Mouse (Mus musculus) limb, embryonic 13.5 days (tissue): ENCODE results near the gene Gm11037. TPM values are rescaled to one million over a fixed set of nuclear protein-coding genes. Genes with fewer than 3 reads are reported as not detected.

Source experiments
- ATAC-seq: fragments of 200-750 bp; cut with Nextera tagmentation; 2 replicates; pipeline ENCODE4 v1.8.0; 2017; ENCODE audit warnings: low read depth, moderate number of reproducible peaks, moderate TSS enrichment; ENCODE audit not compliant: low FRiP score
- H3K27ac ChIP-seq: fragments of 300-500 bp; sonication (generic); 2 replicates; pipeline ENCODE4 v1.5.1; 2015; ENCODE audit warnings: inconsistent platforms, mild to moderate bottlenecking, moderate library complexity
- H3K27me3 ChIP-seq: fragments of 300-500 bp; sonication (generic); 2 replicates; pipeline ENCODE4 v1.6.1; 2015; ENCODE audit warnings: mild to moderate bottlenecking, inconsistent platforms
- H3K36me3 ChIP-seq: fragments of 300-500 bp; sonication (generic); 2 replicates; pipeline ENCODE4 v1.6.1; 2015; ENCODE audit warnings: inconsistent platforms, mild to moderate bottlenecking, moderate library complexity
- H3K4me1 ChIP-seq: fragments of 300-500 bp; sonication (generic); 2 replicates; pipeline ENCODE4 v1.6.1; 2015; ENCODE audit warnings: inconsistent platforms
- H3K4me2 ChIP-seq: fragments of 300-500 bp; sonication (generic); replicated peaks from 2 replicates; pipeline ENCODE4 v1.6.1; 2015; ENCODE audit warnings: inconsistent platforms, mild to moderate bottlenecking, moderate library complexity
- H3K4me3 ChIP-seq: fragments of 300-500 bp; sonication (generic); 2 replicates; pipeline ENCODE4 v1.5.1; 2015; ENCODE audit warnings: moderate library complexity, mild to moderate bottlenecking, inconsistent platforms
- H3K9ac ChIP-seq: fragments of 300-500 bp; sonication (generic); 2 replicates; pipeline ENCODE4 v1.6.1; 2015; ENCODE audit warnings: mild to moderate bottlenecking, inconsistent platforms
- H3K9me3 ChIP-seq: fragments of 300-500 bp; sonication (generic); 2 replicates; pipeline ENCODE4 v1.6.1; 2016; ENCODE audit warnings: inconsistent platforms
- WGBS: fragments of 180-500 bp; shearing (Covaris S2); methylation state at CpG from one replicate; pipeline ENCODE4 v1.1.7; 2015; 5-methylcytosine and 5-hydroxymethylcytosine counted together
- polyA plus RNA-seq: library from polyadenylated mRNA; unstranded; fragments of >200 nt; fragmentation: Nextera tagmentation; extraction: Ambion mirVana; gene quantifications from 2 replicates; pipeline ENCODE4 v1.2.1, GENCODE M21; 2015

Gene Gm11037
- polyA plus RNA-seq, 1 experiment from 2014 or later = not detected

DNA sequence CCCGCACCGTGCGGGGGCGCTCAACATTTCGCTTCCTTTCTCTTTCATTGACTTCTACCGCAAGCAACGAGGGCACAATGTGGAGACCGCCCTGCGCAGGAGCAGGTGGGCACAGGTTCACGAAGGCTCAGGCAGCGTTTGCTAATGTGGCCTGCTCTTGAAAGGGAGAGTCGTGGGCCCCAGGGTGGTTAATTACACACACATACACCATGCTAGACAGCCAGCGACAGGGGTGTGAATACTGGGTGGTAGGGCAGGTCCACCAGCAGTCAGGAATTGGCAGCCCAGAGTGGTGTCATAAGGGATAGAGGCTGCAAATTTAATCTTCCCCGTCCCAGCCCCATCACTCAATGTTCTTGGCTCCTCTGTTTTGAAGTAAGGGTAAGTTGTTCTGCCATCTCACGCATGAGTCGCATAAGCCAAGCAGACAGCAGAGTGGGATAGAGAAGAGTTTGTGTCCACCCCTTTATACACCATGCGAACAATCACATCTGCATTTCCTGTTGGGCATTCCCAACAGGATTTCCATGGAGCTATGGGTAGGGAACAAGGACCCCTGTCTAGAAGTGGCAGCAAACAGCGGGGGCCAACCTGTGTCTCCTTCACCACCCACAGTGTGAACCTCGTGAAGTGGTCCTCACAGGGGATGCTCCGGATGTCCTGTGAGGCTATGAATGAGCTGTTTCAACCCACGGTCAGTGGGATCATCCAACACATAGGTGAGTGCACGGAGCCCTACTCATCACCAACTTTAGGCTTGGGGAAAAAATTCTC is 9.9 kb downstream of the Gm11037 start:
- no peak overlapping the region for H3K27ac ChIP-seq
- no peaks in the 10 kb centered on the region for H3K9me3 ChIP-seq
- H3K4me3 ChIP-seq = no peak overlapping the region
- H3K27me3 ChIP-seq = no peaks in the 10 kb centered on the region
- peaks cover 97% of the 10 kb centered on the region for H3K36me3 ChIP-seq
- no peak for ATAC-seq
- peaks cover 10% of the 10 kb centered on the region for H3K4me1 ChIP-seq
- H3K4me2 ChIP-seq = no peak overlapping the region
- WGBS = 71% methylated on average over 22 of the region's 22 CpGs
- no peak overlapping the region; the same call in 1 of the 2 replicates for H3K9ac ChIP-seq

DNA sequence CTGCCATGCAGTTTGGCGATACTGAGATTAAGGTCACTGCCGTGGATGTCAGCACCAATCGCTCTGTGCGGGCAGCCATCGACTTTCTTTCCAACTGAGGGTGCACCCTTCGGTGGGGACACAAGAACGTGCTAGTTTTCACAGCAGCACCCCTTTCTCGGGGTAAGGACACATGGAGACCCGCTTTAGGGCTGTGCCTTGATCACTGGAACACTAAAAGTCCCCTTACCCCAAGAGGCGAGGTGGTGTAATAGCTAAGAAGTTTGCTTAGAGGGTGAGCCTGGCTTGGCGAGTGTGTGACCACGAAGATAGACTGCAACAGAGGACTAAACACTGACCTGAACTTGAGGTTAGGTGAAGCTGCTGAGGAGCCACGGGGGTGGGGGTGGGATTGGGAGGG is 11.8 kb downstream of the Gm11037 start:
- ATAC-seq = no peak
- no peaks in the 10 kb centered on the region for H3K9me3 ChIP-seq
- no peak overlapping the region for H3K4me2 ChIP-seq
- H3K36me3 ChIP-seq = peaks cover 97% of the 10 kb centered on the region
- peaks cover 10% of the 10 kb centered on the region for H3K4me1 ChIP-seq
- no peak overlapping the region for H3K9ac ChIP-seq
- H3K27me3 ChIP-seq = no peaks in the 10 kb centered on the region
- no peak overlapping the region for H3K27ac ChIP-seq
- 56% methylated on average over 13 of the region's 13 CpGs for WGBS
- no peak overlapping the region for H3K4me3 ChIP-seq

DNA sequence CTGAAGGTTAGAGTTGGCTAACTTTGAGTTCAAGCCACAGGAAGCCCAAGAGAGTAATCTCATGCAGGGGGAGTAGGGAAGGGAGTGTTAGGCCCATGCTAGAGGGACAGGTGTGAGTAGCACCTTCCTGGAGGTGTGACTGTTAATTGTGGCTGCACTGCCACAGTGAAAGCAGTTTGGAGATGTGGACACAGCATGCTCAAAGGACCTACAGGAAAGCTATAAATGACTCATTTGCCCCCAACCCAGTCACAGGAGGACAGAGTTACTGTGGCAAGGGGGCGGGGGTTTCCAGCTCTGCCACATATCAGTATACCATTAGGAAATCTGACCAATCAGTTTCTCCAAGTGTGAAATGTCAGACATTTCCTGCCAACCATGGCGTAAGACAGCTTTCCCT is 12.2 kb downstream of the Gm11037 start:
- Histone ChIP-seq H3K9ac (no peak overlapping the region), H3K27me3 (no peaks in the 10 kb centered on the region), H3K9me3 (no peaks in the 10 kb centered on the region), H3K27ac (no peak overlapping the region), H3K4me2 (no peak overlapping the region), H3K4me3 (no peak overlapping the region), H3K4me1 (peaks cover 10% of the 10 kb centered on the region), H3K36me3 (peaks cover 97% of the 10 kb centered on the region)
- ATAC-seq = no peak
- WGBS = 67% methylated on average over 2 of the region's 2 CpGs

DNA sequence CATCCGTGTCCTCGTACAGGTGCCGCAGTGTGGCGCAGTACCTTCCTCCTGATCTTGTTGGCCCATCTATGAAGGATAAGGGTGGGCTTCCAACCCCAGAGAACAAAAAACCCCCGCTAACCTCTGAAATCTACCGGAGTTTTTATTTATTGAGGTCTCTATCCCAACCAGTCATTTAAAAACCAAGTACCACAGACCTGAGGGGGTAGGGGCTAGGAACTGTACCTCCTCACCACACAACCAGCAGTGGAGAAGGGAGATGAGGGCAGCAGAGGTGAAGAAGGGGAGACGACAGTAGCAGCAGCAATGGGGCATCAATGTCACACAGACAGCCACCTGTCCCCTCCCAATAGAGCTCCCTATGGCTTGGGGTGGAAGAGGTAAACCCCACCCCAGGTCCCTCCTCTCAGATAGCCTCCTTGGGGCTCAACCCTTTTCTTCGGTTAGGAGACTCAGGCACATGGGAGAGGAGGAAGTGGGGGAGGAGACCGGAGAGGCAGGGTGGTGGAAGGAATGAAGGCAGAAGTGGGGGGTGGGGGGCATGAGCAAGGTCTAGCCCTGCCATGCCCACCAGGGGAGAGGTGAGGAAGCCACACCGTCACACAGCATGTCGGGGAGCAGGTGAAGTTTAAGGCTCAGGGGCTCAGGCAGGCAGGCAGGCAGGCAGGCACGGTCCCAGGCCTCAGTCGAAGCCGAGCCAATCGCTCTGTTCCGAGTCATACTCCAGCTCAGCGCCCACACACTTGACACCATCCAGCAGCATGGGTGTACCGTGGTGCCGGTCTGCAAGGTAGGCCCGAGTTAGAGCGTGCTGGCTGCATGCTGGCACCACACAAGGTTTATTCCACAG is 13.1 kb downstream of the Gm11037 start:
- Histone ChIP-seq H3K27ac (no peak overlapping the region; the same call in 1 of the 2 replicates), H3K4me1 (peaks cover 10% of the 10 kb centered on the region), H3K27me3 (no peaks in the 10 kb centered on the region), H3K9ac (no peak overlapping the region; the same call in 1 of the 2 replicates), H3K4me3 (no peak overlapping the region), H3K9me3 (no peaks in the 10 kb centered on the region), H3K36me3 (peaks cover 97% of the 10 kb centered on the region), H3K4me2 (no peak overlapping the region)
- WGBS = 84% methylated on average over 21 of the region's 21 CpGs
- ATAC-seq = 0 out of 2 replicates have a peak, but pooled peaks have one; percentile 6

DNA sequence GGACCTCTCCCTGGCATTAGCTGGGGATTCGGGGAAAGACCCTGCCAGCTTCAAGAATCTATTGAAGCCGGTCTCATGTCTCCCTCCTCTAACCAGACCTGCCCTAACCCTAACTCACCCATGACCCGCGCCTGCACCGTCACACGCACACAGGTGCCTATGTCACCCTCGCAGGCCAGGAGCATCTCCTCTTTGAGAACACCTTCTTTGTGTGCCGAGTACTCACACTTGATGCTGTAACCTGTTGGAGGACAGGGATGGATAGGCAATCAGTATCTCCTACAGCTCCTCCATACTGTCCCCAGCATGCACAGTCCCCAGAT is 13.7 kb downstream of the Gm11037 start:
- Histone ChIP-seq H3K27me3 (no peaks in the 10 kb centered on the region), H3K27ac (no peak overlapping the region), H3K4me3 (no peak overlapping the region), H3K4me2 (no peak overlapping the region), H3K9me3 (no peaks in the 10 kb centered on the region), H3K9ac (no peak overlapping the region), H3K4me1 (peaks cover 10% of the 10 kb centered on the region), H3K36me3 (peaks cover 96% of the 10 kb centered on the region)
- no peak for ATAC-seq
- WGBS = 94% methylated on average over 8 of the region's 8 CpGs

DNA sequence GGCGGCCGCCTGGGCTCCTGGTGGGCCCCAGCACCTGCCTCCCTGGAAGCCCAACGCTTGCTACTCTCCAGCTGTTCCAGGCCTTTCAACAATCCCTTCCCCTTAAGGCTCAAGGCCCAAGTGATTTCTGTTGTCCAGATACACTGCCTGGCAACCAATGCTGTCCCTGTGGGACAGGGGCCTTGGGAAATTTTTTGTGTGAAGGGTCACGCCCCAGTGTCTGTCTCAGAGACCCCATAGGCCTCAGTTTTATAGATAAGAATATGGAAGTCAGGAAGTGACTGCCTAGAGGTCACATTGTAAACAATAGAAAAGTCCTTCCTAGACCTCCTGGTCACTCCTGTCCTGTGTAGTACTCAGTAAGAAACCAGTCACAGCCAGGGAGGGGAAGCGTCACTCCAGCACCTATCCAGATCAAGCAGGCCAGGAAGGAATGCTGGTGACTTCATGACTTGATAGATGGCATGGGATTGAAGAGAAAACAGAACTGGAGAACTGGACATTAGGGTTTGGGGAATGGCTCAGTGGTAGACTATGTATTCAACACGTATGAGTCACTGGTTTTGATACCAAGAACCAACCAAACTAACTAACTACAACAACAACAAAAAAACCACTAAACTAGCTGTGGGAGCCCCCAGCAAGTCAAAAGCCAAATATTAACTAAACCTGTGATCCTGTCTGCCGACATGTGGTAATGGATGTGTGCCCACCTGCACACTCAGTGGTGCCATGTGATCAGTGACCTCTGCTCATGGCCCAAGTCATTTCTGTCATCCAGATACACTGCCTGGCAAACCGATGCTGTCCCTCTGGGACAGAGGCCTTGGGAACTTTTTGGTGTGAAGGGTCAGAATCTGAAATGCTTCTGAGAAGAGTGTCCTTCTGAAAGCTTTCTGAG is 15.3 kb downstream of the Gm11037 start:
- no peak for ATAC-seq
- Histone ChIP-seq H3K4me2 (no peak overlapping the region), H3K9ac (no peak overlapping the region), H3K9me3 (no peaks in the 10 kb centered on the region), H3K27ac (no peak overlapping the region), H3K4me3 (no peak overlapping the region), H3K36me3 (peaks cover 88% of the 10 kb centered on the region), H3K27me3 (no peaks in the 10 kb centered on the region), H3K4me1 (0 out of 2 replicates have a peak, but pooled peaks cover 3% of the 10 kb centered on the region)
- WGBS = 87% methylated on average over 8 of the region's 8 CpGs

DNA sequence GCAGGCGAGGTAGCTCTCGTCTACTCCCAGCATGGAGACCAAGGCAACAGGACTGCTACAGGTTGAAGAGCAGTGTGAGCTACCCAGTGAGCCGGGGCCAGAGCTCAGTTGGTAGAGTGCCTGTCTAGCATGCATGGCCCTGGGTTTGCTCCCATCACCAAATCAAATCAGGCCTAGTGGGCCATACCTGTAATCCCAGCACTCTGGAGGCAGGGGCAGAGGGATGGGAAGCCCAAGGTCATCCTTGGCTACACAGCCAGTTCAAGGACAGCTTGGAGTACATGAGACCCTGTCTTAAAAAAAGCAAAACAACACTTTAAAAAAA is 15.9 kb downstream of the Gm11037 start:
- peaks cover 83% of the 10 kb centered on the region for H3K36me3 ChIP-seq
- 92% methylated on average over 3 of the region's 3 CpGs for WGBS
- H3K4me1 ChIP-seq = 0 out of 2 replicates have a peak, but pooled peaks cover 3% of the 10 kb centered on the region
- H3K4me2 ChIP-seq = no peak overlapping the region
- no peak overlapping the region for H3K27ac ChIP-seq
- H3K9ac ChIP-seq = no peak overlapping the region
- no peaks in the 10 kb centered on the region for H3K27me3 ChIP-seq
- no peak for ATAC-seq
- no peak overlapping the region for H3K4me3 ChIP-seq
- no peaks in the 10 kb centered on the region for H3K9me3 ChIP-seq

DNA sequence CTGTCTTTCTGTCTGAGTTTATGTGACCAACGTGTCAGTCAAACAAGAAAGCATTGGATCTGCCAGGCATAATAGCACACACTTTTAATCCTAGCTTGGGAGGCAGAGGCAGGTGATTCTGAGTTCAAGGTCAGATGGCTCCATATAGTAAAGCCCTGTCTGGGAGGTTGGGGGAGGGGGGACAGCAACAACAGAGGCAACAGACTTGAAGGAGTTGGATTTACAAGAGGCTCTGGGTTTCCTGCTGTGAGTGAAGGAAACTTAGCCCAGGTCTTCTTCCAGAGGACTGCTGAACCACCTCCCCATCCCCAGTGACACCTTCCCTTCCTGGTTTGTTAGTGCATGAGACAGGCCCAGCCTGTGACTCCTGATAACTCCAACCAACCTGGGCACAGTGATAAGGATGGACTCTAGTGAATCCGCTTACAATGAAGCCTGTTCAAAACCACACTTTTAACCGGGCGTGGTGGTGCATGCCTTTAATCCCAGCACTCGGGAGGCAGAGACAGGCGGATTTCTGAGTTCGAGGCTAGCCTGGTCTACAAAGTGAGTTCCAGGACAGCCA is 19.0 kb downstream of the Gm11037 start:
- Histone ChIP-seq H3K4me3 (no peak overlapping the region), H3K27ac (no peak overlapping the region), H3K27me3 (no peaks in the 10 kb centered on the region), H3K4me2 (no peak overlapping the region), H3K36me3 (peaks cover 64% of the 10 kb centered on the region), H3K9ac (no peak overlapping the region), H3K4me1 (peaks cover under 1% of the 10 kb centered on the region; the same call in 1 of the 2 replicates), H3K9me3 (no peaks in the 10 kb centered on the region)
- WGBS = 94% methylated on average over 7 of the region's 7 CpGs
- no peak for ATAC-seq

DNA sequence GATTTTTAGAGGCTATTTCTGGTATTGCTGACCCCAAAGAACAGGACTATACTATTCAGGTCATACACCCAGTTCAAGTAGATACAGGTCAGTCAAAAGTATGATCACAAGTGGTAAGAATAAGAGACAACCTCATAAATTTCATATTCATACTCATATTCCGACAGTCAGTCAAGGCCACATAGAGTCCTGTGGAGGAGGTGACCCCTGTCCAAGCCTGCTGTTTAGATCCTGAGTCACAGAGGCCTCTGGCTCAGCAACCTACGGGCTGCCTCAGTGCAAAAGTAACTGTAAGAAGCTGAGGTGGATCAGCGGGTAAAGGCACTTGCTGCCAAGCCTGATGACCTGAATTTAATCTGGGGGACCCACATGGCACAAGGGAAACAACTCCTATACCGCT is 20.7 kb downstream of the Gm11037 start:
- 91% methylated on average over 4 of the region's 4 CpGs for WGBS
- Histone ChIP-seq H3K27ac (no peak overlapping the region), H3K9me3 (no peaks in the 10 kb centered on the region), H3K4me2 (no peak overlapping the region), H3K4me3 (no peak overlapping the region), H3K9ac (no peak overlapping the region), H3K4me1 (peaks cover 17% of the 10 kb centered on the region), H3K36me3 (peaks cover 46% of the 10 kb centered on the region), H3K27me3 (no peaks in the 10 kb centered on the region)
- ATAC-seq = no peak

DNA sequence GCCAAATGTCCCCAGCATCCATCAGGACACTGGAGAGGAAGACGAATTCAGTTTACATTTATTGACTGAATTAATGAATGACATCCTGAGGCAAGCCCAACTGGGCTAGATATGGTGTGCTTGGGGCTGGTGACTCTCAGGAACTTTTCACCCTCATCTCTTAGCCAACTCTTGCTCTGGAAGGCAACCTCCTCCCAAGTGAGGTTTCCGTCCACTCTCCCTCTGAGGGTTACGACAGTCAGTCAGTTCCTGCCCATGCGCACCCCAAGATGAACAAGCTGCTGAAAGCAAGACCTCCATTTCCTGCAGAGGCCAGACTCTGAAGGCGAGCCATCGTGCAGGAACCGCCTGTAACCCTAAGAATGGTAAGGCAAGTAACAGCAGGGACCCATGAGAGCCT is 23.7 kb downstream of the Gm11037 start:
- H3K27ac ChIP-seq = no peak overlapping the region
- H3K4me2 ChIP-seq = no peak overlapping the region
- 93% methylated on average over 7 of the region's 7 CpGs for WGBS
- H3K4me3 ChIP-seq = no peak overlapping the region
- peaks cover 25% of the 10 kb centered on the region for H3K4me1 ChIP-seq
- 0 out of 2 replicates have a peak overlapping the region, but pooled peaks have one; percentile 8 for H3K9ac ChIP-seq
- ATAC-seq = no peak
- no peaks in the 10 kb centered on the region for H3K27me3 ChIP-seq
- H3K36me3 ChIP-seq = peaks cover 18% of the 10 kb centered on the region
- no peaks in the 10 kb centered on the region for H3K9me3 ChIP-seq

DNA sequence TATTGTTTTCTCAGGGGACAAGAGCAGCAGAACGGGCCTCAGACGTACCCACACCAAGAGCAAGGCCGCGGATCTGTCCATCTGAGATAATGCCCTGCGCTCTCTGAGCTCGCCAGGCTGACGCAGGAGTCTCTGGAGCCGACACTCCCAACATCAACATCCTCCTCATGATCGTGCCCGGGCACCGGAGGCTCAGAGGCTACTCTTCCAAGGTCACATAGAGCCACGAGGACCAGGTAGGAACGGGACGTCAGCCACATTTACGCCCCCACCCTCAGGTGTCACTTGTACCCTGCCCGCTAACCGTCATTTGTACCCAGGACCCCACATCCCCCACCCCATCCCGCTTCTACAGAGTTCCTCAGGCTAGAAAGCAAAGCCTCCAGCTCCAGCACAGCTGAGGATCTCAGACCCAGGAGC is 26.2 kb downstream of the Gm11037 start:
- Histone ChIP-seq H3K27ac (peak overlapping the region; percentile 59; the same call in 1 of the 2 replicates), H3K9me3 (no peaks in the 10 kb centered on the region), H3K4me2 (peak overlapping the region; percentile 95), H3K9ac (peak overlapping the region; percentile 83), H3K4me1 (peaks cover 30% of the 10 kb centered on the region), H3K4me3 (peak overlapping the region; percentile 77), H3K27me3 (no peaks in the 10 kb centered on the region), H3K36me3 (peaks cover 10% of the 10 kb centered on the region)
- ATAC-seq = peak; percentile 69
- under 1% methylated on average over 18 of the region's 18 CpGs for WGBS
